In genomic region chr7:98051980-98052379, GRCm38 (mm10) we compare ENCODE assay signal across 7 mouse cellular contexts.
DNase-seq lines count a peak whose midpoint lies in the region; ATAC-seq and TF ChIP-seq lines count a peak whose summit lies in the region.

No protein-coding gene starts in this region.

- TF ChIP-seq EP300 in liver, postnatal 0 days (IDR thresholded peaks at IDR 0.05; ENCODE audit: low read depth), result no peak

- H3K4me2 ChIP-seq in liver, postnatal 0 days (ENCODE audit: low read depth, low read length), result no peak overlapping the region

- no peaks in the 10 kb centered on the region for H3K27me3 ChIP-seq in liver, postnatal 0 days (ENCODE audit: insufficient read depth, low read length)

- no peaks in the 10 kb centered on the region for H3K9me3 ChIP-seq in liver, postnatal 0 days (ENCODE audit: low read length)

- peak; percentile 39 for DNase-seq in layer of hippocampus, adult 11-12 months (ENCODE audit: low spot score)
- DNase-seq in layer of hippocampus, postnatal 36 days, result no peak
- peak; percentile 68 to 73 for DNase-seq in adrenal gland, adult 18-20 months (ENCODE audit: low spot score in 2 of 2)
- peak; percentile 24 for DNase-seq in cerebellum, adult 8-10 months
- peak; percentile 23 to 55 for DNase-seq in heart, postnatal 36 days
- peak; percentile 80 for DNase-seq in liver, postnatal 0 days
- DNase-seq in spleen, postnatal 4 days (ENCODE audit: low spot score in 2 of 2), result peak; percentile 46 to 83

- peak; percentile 83 for TF ChIP-seq CTCF in liver, postnatal 0 days (IDR thresholded peaks at IDR 0.05; ENCODE audit: low read depth)

- H3K27ac ChIP-seq in liver, postnatal 0 days (ENCODE audit: low read depth), result no peak overlapping the region

- intact Hi-C loops in heart, postnatal 36 days (cut with DNase I), result no loop called here

- H3K4me1 ChIP-seq in liver, postnatal 0 days (ENCODE audit: insufficient read depth), result peaks cover 4% of the 10 kb centered on the region; the same call in 1 of the 2 replicates

- H3K36me3 ChIP-seq in liver, postnatal 0 days (replicated peaks; ENCODE audit: insufficient read depth, low read length), result peaks cover 31% of the 10 kb centered on the region

- H3K4me3 ChIP-seq in liver, postnatal 0 days (ENCODE audit: low read depth, low read length), result no peak overlapping the region

- WGBS in liver, postnatal 0 days (ENCODE audit: insufficient replicate concordance), result 24% methylated on average over 8 of the region's 8 CpGs

- no peak for ATAC-seq in liver, postnatal 0 days

- H3K9ac ChIP-seq in liver, postnatal 0 days (replicated peaks), result no peak overlapping the region

Comparison
In these comparisons a context has a peak if more than half of its experiments do, and no peak if none do; other contexts are left out.
1. DNase-seq: peak in layer of hippocampus, adult 11-12 months (single experiment), adrenal gland, adult 18-20 months (2 of 2), cerebellum, adult 8-10 months (single experiment), heart, postnatal 36 days (2 of 2), liver, postnatal 0 days (single experiment) and spleen, postnatal 4 days (2 of 2); none in layer of hippocampus, postnatal 36 days (0 of 2).